Mouse (Mus musculus) G1E (cell line): ENCODE measurements around the gene Sox15.

Source experiments
- CTCF ChIP-seq: IDR thresholded peaks from 2 replicates; pipeline ENCODE4 v1.5.1; 2012; ENCODE audit warnings: low read depth, low read length, inconsistent platforms, mixed read lengths
- GATA1 ChIP-seq: IDR thresholded peaks from 2 replicates; pipeline ENCODE4 v1.6.1; 2012; ENCODE audit warnings: borderline replicate concordance, low read length, inconsistent platforms, mixed read lengths
- POLR2AphosphoS5 ChIP-seq: IDR thresholded peaks from 2 replicates; pipeline ENCODE4 v1.6.1; 2012; ENCODE audit warnings: low read depth, low read length, inconsistent platforms; ENCODE audit not compliant: insufficient replicate concordance
- TAL1 ChIP-seq: conservative IDR thresholded peaks from 2 replicates; pipeline ENCODE4 v1.6.1; 2012; ENCODE audit warnings: low read depth, low read length, inconsistent platforms, mixed read lengths

GRCm38 (mm10) chr11:69689891-69690290 is 34.8 kb downstream of the Sox15 start:
- TF ChIP-seq CTCF (no peak), POLR2AphosphoS5 (no peak), TAL1 (no peak), GATA1 (no peak)
